Mouse (Mus musculus) thymus, adult 18-20 months (tissue): Measurements from ENCODE around the gene Cnnm3.

Source experiments
- DNase-seq, 2 experiments: peaks; one replicate each; pipeline ENCODE4 v3.0.0; 2022; ENCODE audit warnings: mixed read lengths in 2 of 2

The Cnnm3 gene

GRCm38 (mm10) chr1:36558031-36558993 is 46.6 kb downstream of the Cnnm3 start, which contains the start of gene Sema4c:
Gene Sema4c, minus strand, starts transcription at chr1:36558349.
- peak; percentile 52 for DNase-seq

DNA sequence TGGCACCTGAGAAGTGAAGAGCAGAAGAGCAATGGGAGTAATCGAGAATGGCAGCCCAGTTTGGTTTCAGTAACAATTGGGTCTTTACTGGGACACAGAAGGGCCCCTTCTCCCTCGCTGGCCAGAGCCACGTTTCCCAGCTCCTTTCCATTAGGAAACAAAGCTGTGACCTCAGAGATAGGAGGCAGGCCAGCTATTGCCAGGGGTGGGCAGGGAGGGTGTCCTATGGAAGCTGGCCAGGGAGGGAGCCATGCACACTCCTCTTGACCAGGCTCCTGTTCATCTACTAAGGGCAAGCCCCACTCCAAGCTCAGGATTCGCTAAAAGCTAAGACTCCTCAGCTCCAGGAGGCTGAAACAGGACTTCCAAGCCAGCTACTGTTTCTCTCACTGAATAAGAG is 47.6 kb downstream of the Cnnm3 start:
- DNase-seq, result no peak

- DNase-seq, result no peak
These were observed 48.2 kb downstream of the Cnnm3 start for GRCm38 (mm10) chr1:36559888-36560287.

DNA sequence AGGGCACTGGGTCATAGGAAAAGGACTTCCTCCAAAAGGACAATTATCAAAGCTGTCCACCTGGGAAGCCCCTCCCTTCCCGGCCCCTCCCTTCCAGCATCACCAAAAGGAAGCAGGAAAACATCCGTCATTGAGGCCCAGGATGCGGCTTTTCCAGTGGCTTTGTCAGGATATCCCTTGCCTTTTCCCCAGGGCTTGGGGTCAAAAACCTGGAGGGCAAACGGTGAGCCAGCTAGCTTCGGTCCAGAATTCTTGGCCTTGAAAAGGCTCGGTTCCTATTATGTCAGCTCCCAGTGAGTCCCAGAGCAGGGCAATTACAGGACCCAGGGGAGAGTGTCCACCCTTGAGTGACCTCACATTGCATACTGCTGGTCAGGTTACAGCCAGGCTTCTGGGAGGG is 49.2 kb downstream of the Cnnm3 start:
- no peak for DNase-seq

GRCm38 (mm10) chr1:36562388-36562787 is 50.7 kb downstream of the Cnnm3 start:
- DNase-seq, result no peak

GRCm38 (mm10) chr1:36563197-36563596 is 51.5 kb downstream of the Cnnm3 start:
- DNase-seq, result no peak

GRCm38 (mm10) chr1:36563632-36564031 is 52.0 kb downstream of the Cnnm3 start:
- no peak for DNase-seq

DNA sequence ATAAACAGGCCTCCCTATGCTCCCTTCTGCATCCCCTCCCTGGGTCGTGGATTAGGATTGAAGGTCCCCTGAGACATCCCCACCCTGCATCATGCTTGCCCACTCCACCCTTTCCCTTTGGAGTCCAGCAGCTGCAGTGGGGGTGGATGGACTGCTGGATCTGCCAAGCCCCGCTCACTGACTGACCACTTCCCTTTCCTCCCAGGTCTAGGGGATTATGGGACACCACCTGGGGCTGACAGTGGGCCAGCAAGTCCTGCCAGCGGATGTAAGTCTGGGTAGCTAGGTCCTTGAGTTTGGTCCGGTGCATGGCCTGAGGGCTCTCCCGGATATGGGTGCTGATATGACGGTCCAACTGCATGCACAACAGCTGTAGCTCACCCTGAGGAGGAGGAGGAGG is 52.4 kb downstream of the Cnnm3 start:
- DNase-seq, result no peak

DNA sequence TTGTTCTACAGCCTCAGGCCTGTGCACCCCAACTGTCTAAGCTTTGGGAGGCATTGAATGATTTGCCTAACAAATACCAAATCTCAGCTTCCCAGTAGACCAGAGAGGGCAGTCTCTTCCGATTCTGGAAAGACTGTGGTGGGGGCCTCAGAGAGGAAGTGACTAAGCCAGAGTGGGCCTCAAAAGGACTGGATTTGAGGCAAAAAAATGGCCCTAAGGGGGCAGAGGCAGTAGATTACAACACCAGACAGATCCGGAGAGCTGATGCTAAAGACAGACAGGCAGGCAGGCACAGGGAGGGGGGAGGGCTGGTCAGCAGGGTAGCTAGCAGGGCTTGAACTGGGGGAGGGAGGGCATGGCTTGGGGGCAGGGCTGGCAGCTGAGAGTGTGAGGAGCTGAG is 54.8 kb downstream of the Cnnm3 start:
- no peak for DNase-seq

DNA sequence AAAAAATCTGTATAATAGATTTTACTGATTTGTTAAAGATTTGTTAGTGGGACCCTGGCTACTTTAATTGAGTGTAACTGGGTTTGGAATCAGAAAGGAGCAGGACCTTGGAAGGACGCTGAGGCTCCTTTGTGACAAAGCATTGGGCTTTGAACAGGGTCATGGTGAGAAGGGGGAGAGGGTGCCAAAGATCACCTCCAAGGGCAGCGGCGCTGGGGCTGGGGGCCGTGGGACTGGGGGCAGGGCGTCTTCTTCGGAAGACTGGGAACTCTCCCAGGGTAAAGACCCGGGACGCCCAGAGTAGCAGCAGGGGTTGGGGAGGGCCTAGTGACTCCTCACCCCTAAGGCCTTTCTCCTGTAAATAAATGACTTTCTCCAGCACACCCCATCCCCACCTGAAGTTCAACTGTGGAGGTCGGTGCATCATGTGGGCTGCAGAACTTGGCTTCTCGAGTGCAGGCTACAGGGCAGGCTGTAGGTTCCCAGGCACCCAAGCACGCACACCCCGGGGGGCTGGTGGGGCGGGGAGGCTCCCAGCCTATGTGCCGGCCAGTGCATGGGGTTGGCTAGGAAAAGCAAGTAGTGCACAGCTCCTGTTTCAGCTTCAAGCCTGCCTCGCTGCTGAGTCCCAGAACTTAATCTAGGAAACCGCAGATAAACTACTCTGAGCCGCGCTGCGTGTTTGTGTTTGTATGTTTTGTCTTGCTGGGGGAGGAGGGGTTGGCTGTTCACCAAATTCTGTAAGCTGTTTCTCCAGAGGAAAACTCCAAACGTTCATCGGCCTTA is 56.3 kb downstream of the Cnnm3 start:
- DNase-seq, result no peak

DNA sequence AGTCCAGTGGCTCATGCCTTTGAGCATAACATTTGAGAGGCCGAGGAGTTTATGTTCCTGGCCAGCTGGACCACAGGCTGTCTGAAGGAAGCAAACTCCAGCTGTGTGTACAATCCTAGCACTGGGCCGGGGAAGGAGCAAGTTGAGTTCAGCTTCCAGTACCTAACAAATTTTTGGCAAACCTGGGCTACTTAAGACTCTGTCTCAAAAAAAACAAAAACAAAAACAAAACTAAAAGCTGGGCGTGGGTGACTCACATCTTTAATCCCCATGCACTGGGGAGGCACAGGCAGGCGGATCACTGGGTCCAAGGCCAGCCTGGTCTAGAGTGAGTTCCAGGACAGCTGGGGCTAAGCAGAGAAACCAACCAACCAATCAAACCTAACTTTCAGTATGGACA is 57.1 kb downstream of the Cnnm3 start:
- no peak for DNase-seq

- no peak for DNase-seq
These were observed 58.1 kb downstream of the Cnnm3 start for GRCm38 (mm10) chr1:36569694-36570276.

DNA sequence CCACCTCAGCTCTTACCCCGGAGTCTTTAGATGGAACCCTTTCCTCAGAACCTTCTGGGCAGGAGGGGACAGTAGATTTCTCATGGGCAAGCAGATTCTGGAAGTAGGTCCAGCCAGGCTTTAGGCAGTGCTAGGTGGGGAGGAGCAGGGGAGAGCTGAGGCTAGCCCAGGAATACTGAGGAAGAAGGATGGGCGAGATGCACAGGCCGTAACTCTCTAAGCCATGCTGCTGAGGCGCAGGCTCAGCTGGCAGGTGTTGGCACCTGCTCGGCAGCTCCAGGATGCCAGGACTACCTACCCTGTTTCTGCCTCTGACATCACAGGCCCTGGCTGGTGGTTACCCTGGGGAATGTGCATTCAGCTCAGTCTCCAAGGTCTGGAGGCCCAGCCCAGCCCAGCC is 58.7 kb downstream of the Cnnm3 start:
- no peak for DNase-seq

GRCm38 (mm10) chr1:36571627-36572026 is 60.0 kb downstream of the Cnnm3 start:
- no peak for DNase-seq

- no peak for DNase-seq
These were observed 60.6 kb downstream of the Cnnm3 start for GRCm38 (mm10) chr1:36572140-36572700.

GRCm38 (mm10) chr1:36572709-36573108 is 61.0 kb downstream of the Cnnm3 start:
- no peak for DNase-seq

DNA sequence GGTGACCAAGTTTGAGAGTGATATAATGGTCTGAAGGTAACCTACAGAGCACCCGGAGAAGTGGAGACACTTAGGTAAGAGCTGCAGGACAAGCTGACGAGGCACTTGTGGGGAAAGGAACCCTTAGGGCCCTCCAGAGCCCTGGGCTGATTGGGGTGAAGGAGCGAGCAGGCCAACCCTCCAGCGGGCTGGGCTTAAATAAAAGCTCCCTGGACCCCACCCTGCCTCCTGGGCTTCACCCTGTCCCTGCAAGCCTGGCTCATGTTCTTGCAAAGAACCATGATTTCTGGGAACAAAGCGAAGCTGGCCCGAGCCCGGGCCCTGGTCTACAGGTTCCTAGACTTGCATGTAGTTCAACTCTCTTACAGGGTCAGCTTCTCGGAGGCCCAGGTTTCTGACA is 61.9 kb downstream of the Cnnm3 start:
- DNase-seq, result no peak

GRCm38 (mm10) chr1:36574196-36574955 is 62.7 kb downstream of the Cnnm3 start:
- no peak for DNase-seq

DNA sequence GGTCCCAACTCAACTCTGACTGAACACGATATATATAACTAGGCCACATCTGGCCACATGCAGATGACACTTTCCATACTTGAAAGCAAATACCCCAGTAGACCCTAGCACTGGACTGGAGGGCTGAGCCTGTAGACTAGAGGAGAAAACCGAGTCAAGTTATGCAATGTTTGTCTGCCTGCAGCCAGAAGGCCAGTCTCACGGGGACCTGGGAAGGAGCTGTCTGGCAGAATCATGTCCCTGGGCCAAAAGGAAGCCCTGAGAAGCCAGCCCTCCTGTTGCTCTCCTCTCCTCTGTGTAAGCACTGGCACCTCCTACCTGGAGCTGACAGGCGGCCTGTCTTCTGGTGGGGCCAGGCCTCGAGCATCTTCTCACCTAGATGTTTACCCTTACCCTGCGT is 63.7 kb downstream of the Cnnm3 start:
- DNase-seq, result no peak

DNA sequence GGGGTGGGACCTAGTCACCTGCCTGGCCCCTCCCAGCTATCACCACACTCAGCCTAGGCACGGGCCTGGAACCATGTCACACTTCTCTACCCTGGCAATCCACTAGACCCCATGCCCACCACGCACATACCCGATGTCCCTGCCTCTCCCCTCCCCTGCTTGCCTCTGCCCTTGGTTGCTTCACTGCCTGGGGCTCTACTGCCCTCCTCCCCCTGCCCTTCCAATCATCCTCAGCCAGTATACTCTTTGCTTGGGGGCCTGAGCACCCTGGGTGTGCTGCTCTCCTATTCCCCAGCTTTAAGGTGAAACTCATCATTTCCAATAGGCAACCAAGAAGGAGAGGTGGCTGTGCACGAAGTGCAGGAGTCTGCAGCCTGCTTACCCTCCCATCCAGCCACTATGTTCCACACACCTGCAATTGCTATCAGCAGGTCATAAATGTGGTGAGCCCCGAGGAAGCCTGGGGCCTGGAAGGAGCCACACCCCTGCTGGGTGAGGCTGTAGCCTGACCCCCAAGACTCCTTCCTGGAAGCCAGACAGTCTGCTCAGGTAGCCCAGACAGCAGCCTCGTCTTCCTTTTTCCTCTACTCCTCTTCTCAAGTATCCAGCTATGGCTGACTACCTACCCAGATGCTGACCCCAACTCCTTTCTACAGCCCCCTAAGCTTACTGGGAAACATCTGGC is 65.5 kb downstream of the Cnnm3 start:
- no peak for DNase-seq
